Comparison of ENCODE assay signal across 11 mouse cellular contexts in the genomic region with DNA sequence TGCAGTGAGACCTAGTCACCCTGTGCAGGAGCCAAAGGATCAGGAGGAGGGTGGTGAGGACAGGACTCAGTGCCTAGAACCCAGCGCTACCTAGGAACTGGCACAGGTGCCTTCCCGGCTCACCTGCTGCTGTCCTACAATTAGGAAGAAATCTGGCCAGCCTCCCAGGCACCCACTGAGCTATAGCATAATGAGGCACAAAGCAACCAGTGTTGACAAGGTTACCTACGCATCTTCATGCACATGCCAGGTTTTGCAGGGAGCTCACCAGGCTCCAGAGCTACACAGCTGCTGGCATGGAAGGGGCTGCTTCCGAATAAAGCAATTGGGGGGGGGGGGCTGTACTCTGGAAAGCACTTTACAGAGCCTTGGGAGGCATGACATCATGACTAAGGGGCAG.
DNase-seq lines count a peak whose midpoint lies in the region; ATAC-seq lines count a peak whose summit lies in the region.
"Had no signal": no experiment of that assay in that cellular context is flagged by ENCODE, and none has a peak within 500 bp of the region (broad histone marks: within the 10 kb centered on the region; RNA-seq: fewer than 3 reads in every experiment).

No protein-coding gene starts in this region.

- no peak overlapping the region for H3K9ac ChIP-seq in hindbrain, embryonic 12.5 days
- no peak overlapping the region for H3K9ac ChIP-seq in neural tube, embryonic 15.5 days (replicated peaks)
- H3K9ac ChIP-seq: heart, embryonic 13.5 days; intestine, embryonic 15.5 days; lung, embryonic 15.5 days had no signal

- H3K27ac ChIP-seq in hindbrain, embryonic 12.5 days = peak overlapping the region; percentile 53; the same call in 1 of the 2 replicates
- peak overlapping the region; percentile 61 for H3K27ac ChIP-seq in neural tube, embryonic 15.5 days (replicated peaks)
- H3K27ac ChIP-seq: heart, embryonic 13.5 days; intestine, embryonic 15.5 days; lung, embryonic 15.5 days had no signal

- H3K9me3 ChIP-seq in hindbrain, embryonic 12.5 days (replicated peaks) = no peaks in the 10 kb centered on the region
- no peaks in the 10 kb centered on the region for H3K9me3 ChIP-seq in neural tube, embryonic 15.5 days (replicated peaks)
- H3K9me3 ChIP-seq: heart, embryonic 13.5 days; intestine, embryonic 15.5 days; lung, embryonic 15.5 days had no signal

- no peak overlapping the region for H3K4me3 ChIP-seq in hindbrain, embryonic 12.5 days
- no peak overlapping the region for H3K4me3 ChIP-seq in neural tube, embryonic 15.5 days (replicated peaks)
- H3K4me3 ChIP-seq: heart, embryonic 13.5 days; intestine, embryonic 15.5 days; lung, embryonic 15.5 days had no signal

- peaks cover 39% of the 10 kb centered on the region for H3K4me1 ChIP-seq in hindbrain, embryonic 12.5 days
- peaks cover 57% of the 10 kb centered on the region for H3K4me1 ChIP-seq in neural tube, embryonic 15.5 days

- H3K36me3 ChIP-seq in hindbrain, embryonic 12.5 days = no peaks in the 10 kb centered on the region
- H3K36me3 ChIP-seq in neural tube, embryonic 15.5 days = no peaks in the 10 kb centered on the region
- H3K36me3 ChIP-seq: heart, embryonic 13.5 days; intestine, embryonic 15.5 days; lung, embryonic 15.5 days had no signal

- peak; percentile 31 for DNase-seq in retina, postnatal 1 day
- no peak for DNase-seq in retina, embryonic 14.5 days (ENCODE audit: low spot score)
- peak; percentile 90 for DNase-seq in cerebellum, adult 9-11 months
- no peak for DNase-seq in kidney, postnatal 36 days
- DNase-seq: adrenal gland, postnatal 25 days had no signal

- ATAC-seq in hindbrain, embryonic 12.5 days (ENCODE audit: low FRiP score) = no peak
- ATAC-seq in neural tube, embryonic 15.5 days (ENCODE audit: low FRiP score) = no peak
- no peak for ATAC-seq in erythroblast, adult 5-6 weeks (replicated peaks; ENCODE audit: low FRiP score, poor library complexity, severe bottlenecking)
- ATAC-seq: intestine, embryonic 15.5 days had no signal

- 59% methylated on average over 4 of the region's 4 CpGs for WGBS in hindbrain, embryonic 12.5 days
- WGBS in neural tube, embryonic 15.5 days = 47% methylated on average over 4 of the region's 4 CpGs

- no peaks in the 10 kb centered on the region; the same call in 1 of the 2 replicates for H3K27me3 ChIP-seq in hindbrain, embryonic 12.5 days
- no peaks in the 10 kb centered on the region for H3K27me3 ChIP-seq in neural tube, embryonic 15.5 days (replicated peaks)
- H3K27me3 ChIP-seq: intestine, embryonic 15.5 days; lung, embryonic 15.5 days had no signal

- no peak overlapping the region for H3K4me2 ChIP-seq in hindbrain, embryonic 12.5 days (replicated peaks)
- H3K4me2 ChIP-seq in neural tube, embryonic 15.5 days = no peak overlapping the region
- H3K4me2 ChIP-seq: heart, embryonic 13.5 days; intestine, embryonic 15.5 days; lung, embryonic 15.5 days had no signal

Comparison
In these comparisons a context has a peak if more than half of its experiments do, and no peak if none do; other contexts are left out.
1. DNase-seq: peak in retina, postnatal 1 day (single experiment) and cerebellum, adult 9-11 months (single experiment); none in retina, embryonic 14.5 days (single experiment) and kidney, postnatal 36 days (0 of 2).